Mouse (Mus musculus) mature B cell (primary cell): Measurements from ENCODE around the gene Negr1.

ENCODE experiments used
- in situ Hi-C: fragments of 300-500 bp; cut with MboI; formaldehyde crosslinking; loops from 2 replicates; pipeline ENCODE4 v1.14.3; 2019

Negr1 gene

GRCm38 (mm10) chr3:156796061-156796691, 234.6 kb downstream of the Negr1 start:
- in situ Hi-C loops = no loop called here

- in situ Hi-C loops = no loop called here
Observed at GRCm38 (mm10) chr3:156799228-156799627, 237.6 kb downstream of the Negr1 start.

- in situ Hi-C loops = no loop called here
Observed at GRCm38 (mm10) chr3:156809836-156810235, 248.2 kb downstream of the Negr1 start.

GRCm38 (mm10) chr3:156816938-156817337, 255.3 kb downstream of the Negr1 start:
- in situ Hi-C loops = no loop called here

GRCm38 (mm10) chr3:156817452-156817851, 255.9 kb downstream of the Negr1 start:
- in situ Hi-C loops = no loop called here

GRCm38 (mm10) chr3:156823039-156823438, 261.4 kb downstream of the Negr1 start:
- in situ Hi-C loops = no loop called here

GRCm38 (mm10) chr3:156833920-156834319, 272.3 kb downstream of the Negr1 start:
- in situ Hi-C loops = no loop called here

- in situ Hi-C loops = no loop called here
Observed at GRCm38 (mm10) chr3:156838550-156838949, 277.0 kb downstream of the Negr1 start.

GRCm38 (mm10) chr3:156848385-156848784, 286.8 kb downstream of the Negr1 start:
- in situ Hi-C loops = no loop called here

- in situ Hi-C loops = no loop called here
Observed at GRCm38 (mm10) chr3:156851921-156852320, 290.3 kb downstream of the Negr1 start.

- in situ Hi-C loops = no loop called here
Observed at GRCm38 (mm10) chr3:156870239-156870921, 308.8 kb downstream of the Negr1 start.

- in situ Hi-C loops = no loop called here
Observed at GRCm38 (mm10) chr3:156870922-156871257, 309.3 kb downstream of the Negr1 start.

GRCm38 (mm10) chr3:156871641-156872196, 310.1 kb downstream of the Negr1 start:
- in situ Hi-C loops = no loop called here

GRCm38 (mm10) chr3:156876551-156876950, 315.0 kb downstream of the Negr1 start:
- in situ Hi-C loops = no loop called here

- in situ Hi-C loops = no loop called here
Observed at GRCm38 (mm10) chr3:156882129-156882528, 320.5 kb downstream of the Negr1 start.

- in situ Hi-C loops = no loop called here
Observed at GRCm38 (mm10) chr3:156883873-156884272, 322.3 kb downstream of the Negr1 start.

- in situ Hi-C loops = no loop called here
Observed at GRCm38 (mm10) chr3:156885689-156886088, 324.1 kb downstream of the Negr1 start.

GRCm38 (mm10) chr3:156886915-156887314, 325.3 kb downstream of the Negr1 start:
- in situ Hi-C loops = no loop called here

- in situ Hi-C loops = no loop called here
Observed at GRCm38 (mm10) chr3:156890986-156891385, 329.4 kb downstream of the Negr1 start.

- in situ Hi-C loops = no loop called here
Observed at GRCm38 (mm10) chr3:156895322-156895721, 333.7 kb downstream of the Negr1 start.

- in situ Hi-C loops = no loop called here
Observed at GRCm38 (mm10) chr3:156896106-156896505, 334.5 kb downstream of the Negr1 start.

GRCm38 (mm10) chr3:156896552-156896951, 335.0 kb downstream of the Negr1 start:
- in situ Hi-C loops = no loop called here

- in situ Hi-C loops = no loop called here
Observed at GRCm38 (mm10) chr3:156901140-156901539, 339.5 kb downstream of the Negr1 start.
